Mouse (Mus musculus): Measurements from ENCODE around the gene Prkcb. TPM values are rescaled to one million over a fixed set of nuclear protein-coding genes. Genes with fewer than 3 reads are reported as not detected.

The Prkcb gene
- polyA plus RNA-seq, 1 experiment from 2014 or later: 60.9 TPM

GRCm38 (mm10) chr7:122556575-122557140, 268.1 kb downstream of the Prkcb start:
- no peaks in the 10 kb centered on the region for H3K9me3 ChIP-seq (ENCODE audit: control insufficient read depth, low read length)
- peaks cover 8% of the 10 kb centered on the region for H3K4me1 ChIP-seq (replicated peaks; ENCODE audit: control insufficient read depth, insufficient read depth, low read length)
- 24% methylated on average over 6 of the region's 6 CpGs for WGBS
- no peak overlapping the region for H3K4me3 ChIP-seq (replicated peaks; ENCODE audit: low read length)
- H3K36me3 ChIP-seq (ENCODE audit: control insufficient read depth, insufficient read depth): no peaks in the 10 kb centered on the region
- H3K4me2 ChIP-seq (ENCODE audit: low read length): no peak overlapping the region
- H3K9ac ChIP-seq (replicated peaks; ENCODE audit: low read depth, low read length): no peak overlapping the region
- no peaks in the 10 kb centered on the region for H3K27me3 ChIP-seq (replicated peaks; ENCODE audit: control insufficient read depth, insufficient read depth, low read length)
- ATAC-seq: no peak
- no peak overlapping the region for H3K27ac ChIP-seq (ENCODE audit: low read length)

- Histone ChIP-seq H3K4me3 (replicated peaks; ENCODE audit: low read length) (no peak overlapping the region), H3K27me3 (replicated peaks; ENCODE audit: control insufficient read depth, insufficient read depth, low read length) (no peaks in the 10 kb centered on the region), H3K9ac (replicated peaks; ENCODE audit: low read depth, low read length) (no peak overlapping the region), H3K36me3 (ENCODE audit: control insufficient read depth, insufficient read depth) (no peaks in the 10 kb centered on the region), H3K4me1 (replicated peaks; ENCODE audit: control insufficient read depth, insufficient read depth, low read length) (peaks cover 8% of the 10 kb centered on the region), H3K4me2 (ENCODE audit: low read length) (no peak overlapping the region), H3K9me3 (ENCODE audit: control insufficient read depth, low read length) (no peaks in the 10 kb centered on the region), H3K27ac (ENCODE audit: low read length) (no peak overlapping the region; the same call in 1 of the 2 replicates)
- ATAC-seq: peak; percentile 26; the same call in 1 of the 2 replicates
- WGBS: 30% methylated on average over 7 of the region's 7 CpGs
Measured at GRCm38 (mm10) chr7:122558085-122558811, 269.7 kb downstream of the Prkcb start.

- H3K9me3 ChIP-seq (ENCODE audit: control insufficient read depth, low read length): no peaks in the 10 kb centered on the region
- no peak overlapping the region for H3K9ac ChIP-seq (replicated peaks; ENCODE audit: low read depth, low read length)
- peak; percentile 38; the same call in 1 of the 2 replicates for ATAC-seq
- no peak overlapping the region for H3K4me2 ChIP-seq (ENCODE audit: low read length)
- H3K4me1 ChIP-seq (replicated peaks; ENCODE audit: control insufficient read depth, insufficient read depth, low read length): peaks cover 8% of the 10 kb centered on the region
- H3K4me3 ChIP-seq (replicated peaks; ENCODE audit: low read length): no peak overlapping the region
- no peaks in the 10 kb centered on the region for H3K36me3 ChIP-seq (ENCODE audit: control insufficient read depth, insufficient read depth)
- WGBS: 3% methylated on average over 6 of the region's 6 CpGs
- no peaks in the 10 kb centered on the region for H3K27me3 ChIP-seq (replicated peaks; ENCODE audit: control insufficient read depth, insufficient read depth, low read length)
- H3K27ac ChIP-seq (ENCODE audit: low read length): no peak overlapping the region
Measured at GRCm38 (mm10) chr7:122558912-122559311, 270.4 kb downstream of the Prkcb start.

- Histone ChIP-seq H3K9me3 (ENCODE audit: control insufficient read depth, low read length) (no peaks in the 10 kb centered on the region), H3K4me2 (ENCODE audit: low read length) (no peak overlapping the region), H3K4me1 (replicated peaks; ENCODE audit: control insufficient read depth, insufficient read depth, low read length) (peaks cover 6% of the 10 kb centered on the region), H3K27ac (ENCODE audit: low read length) (no peak overlapping the region), H3K27me3 (replicated peaks; ENCODE audit: control insufficient read depth, insufficient read depth, low read length) (no peaks in the 10 kb centered on the region), H3K9ac (replicated peaks; ENCODE audit: low read depth, low read length) (no peak overlapping the region), H3K36me3 (ENCODE audit: control insufficient read depth, insufficient read depth) (no peaks in the 10 kb centered on the region), H3K4me3 (replicated peaks; ENCODE audit: low read length) (no peak overlapping the region)
- 50% methylated on average over 5 of the region's 5 CpGs for WGBS
- ATAC-seq: no peak
Measured at GRCm38 (mm10) chr7:122562586-122562985, 274.0 kb downstream of the Prkcb start.

- no peak overlapping the region for H3K9ac ChIP-seq (replicated peaks; ENCODE audit: low read depth, low read length)
- H3K27me3 ChIP-seq (replicated peaks; ENCODE audit: control insufficient read depth, insufficient read depth, low read length): no peaks in the 10 kb centered on the region
- no peaks in the 10 kb centered on the region for H3K4me1 ChIP-seq (replicated peaks; ENCODE audit: control insufficient read depth, insufficient read depth, low read length)
- no peaks in the 10 kb centered on the region for H3K36me3 ChIP-seq (ENCODE audit: control insufficient read depth, insufficient read depth)
- no peak overlapping the region for H3K4me2 ChIP-seq (ENCODE audit: low read length)
- no peaks in the 10 kb centered on the region for H3K9me3 ChIP-seq (ENCODE audit: control insufficient read depth, low read length)
- ATAC-seq: no peak
- 88% methylated on average over 1 of the region's 1 CpGs for WGBS
- H3K4me3 ChIP-seq (replicated peaks; ENCODE audit: low read length): no peak overlapping the region
- no peak overlapping the region for H3K27ac ChIP-seq (ENCODE audit: low read length)
Measured at GRCm38 (mm10) chr7:122565371-122565770, 276.8 kb downstream of the Prkcb start.

GRCm38 (mm10) chr7:122566011-122566410, 277.5 kb downstream of the Prkcb start:
- no peak overlapping the region for H3K27ac ChIP-seq (ENCODE audit: low read length)
- 63% methylated on average over 7 of the region's 7 CpGs for WGBS
- no peak overlapping the region for H3K4me3 ChIP-seq (replicated peaks; ENCODE audit: low read length)
- no peaks in the 10 kb centered on the region for H3K36me3 ChIP-seq (ENCODE audit: control insufficient read depth, insufficient read depth)
- no peak overlapping the region for H3K4me2 ChIP-seq (ENCODE audit: low read length)
- no peaks in the 10 kb centered on the region for H3K27me3 ChIP-seq (replicated peaks; ENCODE audit: control insufficient read depth, insufficient read depth, low read length)
- no peaks in the 10 kb centered on the region for H3K9me3 ChIP-seq (ENCODE audit: control insufficient read depth, low read length)
- no peaks in the 10 kb centered on the region for H3K4me1 ChIP-seq (replicated peaks; ENCODE audit: control insufficient read depth, insufficient read depth, low read length)
- H3K9ac ChIP-seq (replicated peaks; ENCODE audit: low read depth, low read length): no peak overlapping the region
- no peak for ATAC-seq

GRCm38 (mm10) chr7:122568787-122569186, 280.2 kb downstream of the Prkcb start:
- H3K4me2 ChIP-seq (ENCODE audit: low read length): no peak overlapping the region
- no peaks in the 10 kb centered on the region for H3K9me3 ChIP-seq (ENCODE audit: control insufficient read depth, low read length)
- no peak overlapping the region for H3K4me3 ChIP-seq (replicated peaks; ENCODE audit: low read length)
- no peaks in the 10 kb centered on the region for H3K27me3 ChIP-seq (replicated peaks; ENCODE audit: control insufficient read depth, insufficient read depth, low read length)
- no peaks in the 10 kb centered on the region for H3K36me3 ChIP-seq (ENCODE audit: control insufficient read depth, insufficient read depth)
- H3K9ac ChIP-seq (replicated peaks; ENCODE audit: low read depth, low read length): no peak overlapping the region
- ATAC-seq: no peak
- H3K27ac ChIP-seq (ENCODE audit: low read length): no peak overlapping the region
- 81% methylated on average over 7 of the region's 7 CpGs for WGBS
- H3K4me1 ChIP-seq (replicated peaks; ENCODE audit: control insufficient read depth, insufficient read depth, low read length): no peaks in the 10 kb centered on the region

- Histone ChIP-seq H3K9ac (replicated peaks; ENCODE audit: low read depth, low read length) (no peak overlapping the region), H3K4me3 (replicated peaks; ENCODE audit: low read length) (no peak overlapping the region), H3K27ac (ENCODE audit: low read length) (no peak overlapping the region), H3K4me1 (replicated peaks; ENCODE audit: control insufficient read depth, insufficient read depth, low read length) (no peaks in the 10 kb centered on the region), H3K4me2 (ENCODE audit: low read length) (no peak overlapping the region), H3K36me3 (ENCODE audit: control insufficient read depth, insufficient read depth) (no peaks in the 10 kb centered on the region), H3K27me3 (replicated peaks; ENCODE audit: control insufficient read depth, insufficient read depth, low read length) (no peaks in the 10 kb centered on the region), H3K9me3 (ENCODE audit: control insufficient read depth, low read length) (no peaks in the 10 kb centered on the region)
- no peak for ATAC-seq
- WGBS: 84% methylated on average over 4 of the region's 4 CpGs
Measured at GRCm38 (mm10) chr7:122570407-122570806, 281.9 kb downstream of the Prkcb start.

- Histone ChIP-seq H3K4me1 (replicated peaks; ENCODE audit: control insufficient read depth, insufficient read depth, low read length) (no peaks in the 10 kb centered on the region; the same call in 1 of the 2 replicates), H3K9me3 (ENCODE audit: control insufficient read depth, low read length) (no peaks in the 10 kb centered on the region), H3K4me3 (replicated peaks; ENCODE audit: low read length) (no peak overlapping the region), H3K27ac (ENCODE audit: low read length) (no peak overlapping the region), H3K4me2 (ENCODE audit: low read length) (no peak overlapping the region), H3K27me3 (replicated peaks; ENCODE audit: control insufficient read depth, insufficient read depth, low read length) (no peaks in the 10 kb centered on the region), H3K9ac (replicated peaks; ENCODE audit: low read depth, low read length) (no peak overlapping the region), H3K36me3 (ENCODE audit: control insufficient read depth, insufficient read depth) (no peaks in the 10 kb centered on the region)
- WGBS: 86% methylated on average over 3 of the region's 3 CpGs
- no peak for ATAC-seq
Measured at GRCm38 (mm10) chr7:122573101-122573635, 284.6 kb downstream of the Prkcb start.

Measured in forebrain, embryonic 16.5 days (tissue).